Mouse (Mus musculus) layer of hippocampus, adult 11-12 months (tissue): Measurements from ENCODE around the gene Nr1h3.

ENCODE experiments used
- DNase-seq: peaks from one replicate; pipeline ENCODE4 v3.0.0; 2022; ENCODE audit warnings: low spot score

Gene Nr1h3

DNA sequence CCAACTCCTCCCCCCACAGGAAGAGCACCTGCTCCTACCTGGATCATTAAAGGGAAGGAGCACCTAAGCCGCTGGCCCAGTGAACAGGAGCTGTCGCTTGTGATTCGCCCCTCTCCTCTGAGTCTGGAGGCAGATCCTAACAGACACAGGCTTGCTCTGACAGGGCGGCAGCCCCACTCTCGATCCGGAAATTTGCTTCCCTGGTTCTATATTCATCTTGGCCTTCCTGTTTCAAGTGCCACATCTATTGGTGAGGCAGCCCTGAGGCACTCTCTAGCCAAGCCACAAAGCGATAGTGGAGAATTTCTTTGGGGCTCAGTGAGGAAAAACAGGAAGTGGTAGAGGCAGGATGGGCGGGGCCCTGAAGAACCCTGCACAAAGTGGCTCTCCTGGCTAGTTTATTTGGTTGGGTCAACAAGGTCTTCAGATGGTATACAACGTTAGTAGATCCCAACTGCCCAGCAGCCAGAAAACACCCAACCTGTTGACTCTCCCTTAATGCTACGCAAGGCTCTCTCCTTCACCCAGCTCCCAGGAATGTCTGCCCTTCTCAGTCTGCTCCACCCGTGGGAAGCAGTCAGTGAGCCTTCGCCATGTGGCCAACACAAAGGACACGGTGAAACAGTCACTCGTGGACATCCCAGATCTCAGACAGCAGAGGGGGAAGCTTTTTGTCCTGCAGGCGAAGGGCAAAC is 18.8 kb downstream of the Nr1h3 start, which contains the start of gene Madd:
Madd (minus strand) TSS at position 127 of the 695 bp plus-strand sequence.
- DNase-seq = peak; percentile 48

DNA sequence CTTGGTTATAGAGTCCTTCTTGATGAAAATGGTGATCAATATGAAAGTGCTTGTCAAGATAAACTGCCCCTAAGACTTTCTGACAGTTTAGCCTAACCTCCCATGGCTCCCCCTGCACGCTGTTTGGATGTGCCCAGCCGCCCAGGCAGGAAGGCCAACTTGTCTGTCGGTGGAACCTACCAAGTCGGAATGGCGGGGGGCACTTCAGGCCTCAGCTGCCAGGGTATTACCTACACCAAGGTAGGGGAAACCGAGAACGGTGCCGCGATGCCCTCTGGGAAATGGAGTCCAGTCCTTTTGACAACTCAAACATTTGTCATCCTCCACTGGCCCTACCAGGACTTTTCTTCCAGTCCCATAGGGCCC is 19.5 kb downstream of the Nr1h3 start:
- DNase-seq = peak; percentile 97

DNA sequence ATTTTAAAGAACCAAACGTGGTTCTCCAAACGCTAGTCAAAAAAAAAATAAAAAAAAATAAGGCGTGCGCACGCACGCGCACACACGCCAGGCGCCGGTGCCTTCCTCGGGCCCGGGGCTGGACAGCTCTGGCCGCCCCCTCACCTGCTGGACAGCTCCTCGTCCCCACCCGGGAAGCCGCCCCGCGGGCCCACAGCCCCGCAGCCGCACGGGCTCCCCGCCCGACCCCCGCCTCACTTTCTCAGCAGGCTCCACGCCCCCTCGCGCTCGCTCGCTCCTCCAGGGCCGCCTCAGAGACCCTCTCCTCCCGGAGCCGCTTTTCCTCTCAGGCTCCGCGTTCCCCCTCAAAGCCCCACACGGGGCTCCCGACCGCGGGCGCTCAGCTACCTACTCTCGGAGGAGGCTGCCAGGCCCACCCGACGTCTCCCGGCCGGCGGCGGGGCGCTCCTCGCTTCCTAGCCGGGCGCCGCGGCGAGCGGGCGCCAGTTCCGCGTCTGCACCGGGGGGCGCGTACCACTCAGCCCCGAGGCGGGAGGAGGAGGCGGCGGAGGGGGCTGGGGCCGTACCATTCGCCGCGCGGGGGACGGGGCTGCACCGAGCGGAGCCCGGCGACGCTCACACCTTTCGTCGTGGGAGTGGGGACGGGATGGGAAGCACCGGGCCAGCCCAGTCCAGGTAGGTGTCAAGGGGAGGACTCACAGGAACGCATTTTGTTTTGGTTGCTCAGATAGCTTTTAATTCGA is 20.1 kb downstream of the Nr1h3 start:
- peak; percentile 86 for DNase-seq

DNA sequence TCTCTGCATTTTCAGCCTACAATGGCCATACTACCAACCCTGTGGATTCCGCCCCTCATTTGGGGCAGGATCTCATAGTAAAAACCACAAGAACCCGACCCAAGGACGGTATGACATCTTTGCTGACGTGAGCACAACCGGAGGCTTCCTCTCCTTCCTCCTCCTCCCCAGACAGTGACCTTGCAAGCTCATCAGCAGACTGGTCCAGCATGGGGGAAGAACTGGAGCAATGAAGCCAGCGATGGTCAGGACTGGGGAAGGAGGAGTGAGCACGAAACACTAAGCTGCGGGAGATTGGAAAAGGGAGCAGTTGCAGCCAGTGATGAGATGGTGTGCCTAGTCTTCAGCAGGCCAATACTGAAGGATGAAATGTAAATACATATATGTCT is 20.6 kb downstream of the Nr1h3 start:
- peak; percentile 34 for DNase-seq

GRCm38 (mm10) chr2:91180706-91181105 is 21.9 kb downstream of the Nr1h3 start:
- DNase-seq = no peak

GRCm38 (mm10) chr2:91179825-91180224 is 22.8 kb downstream of the Nr1h3 start:
- DNase-seq = no peak

DNA sequence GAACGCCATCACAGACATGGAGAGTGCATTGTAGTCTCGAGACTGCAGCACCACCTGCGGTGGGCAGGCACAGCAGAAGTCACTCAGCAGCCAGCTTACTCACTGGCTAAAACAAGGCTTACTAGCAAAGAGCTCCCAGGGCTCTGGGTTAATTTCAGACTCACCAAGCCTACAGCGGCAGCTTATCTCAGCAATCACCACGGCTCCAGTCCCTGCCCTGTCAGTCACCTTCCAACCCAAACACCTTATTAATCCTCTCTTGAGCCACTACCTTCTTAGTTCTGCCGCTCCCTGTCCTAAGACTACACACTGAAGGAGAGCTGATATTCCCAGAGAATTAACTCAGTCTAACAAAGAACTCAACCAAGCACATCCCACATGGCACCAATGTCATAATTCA is 26.4 kb downstream of the Nr1h3 start:
- no peak for DNase-seq

- DNase-seq = no peak
These were observed 27.1 kb downstream of the Nr1h3 start for GRCm38 (mm10) chr2:91175490-91175889.

DNA sequence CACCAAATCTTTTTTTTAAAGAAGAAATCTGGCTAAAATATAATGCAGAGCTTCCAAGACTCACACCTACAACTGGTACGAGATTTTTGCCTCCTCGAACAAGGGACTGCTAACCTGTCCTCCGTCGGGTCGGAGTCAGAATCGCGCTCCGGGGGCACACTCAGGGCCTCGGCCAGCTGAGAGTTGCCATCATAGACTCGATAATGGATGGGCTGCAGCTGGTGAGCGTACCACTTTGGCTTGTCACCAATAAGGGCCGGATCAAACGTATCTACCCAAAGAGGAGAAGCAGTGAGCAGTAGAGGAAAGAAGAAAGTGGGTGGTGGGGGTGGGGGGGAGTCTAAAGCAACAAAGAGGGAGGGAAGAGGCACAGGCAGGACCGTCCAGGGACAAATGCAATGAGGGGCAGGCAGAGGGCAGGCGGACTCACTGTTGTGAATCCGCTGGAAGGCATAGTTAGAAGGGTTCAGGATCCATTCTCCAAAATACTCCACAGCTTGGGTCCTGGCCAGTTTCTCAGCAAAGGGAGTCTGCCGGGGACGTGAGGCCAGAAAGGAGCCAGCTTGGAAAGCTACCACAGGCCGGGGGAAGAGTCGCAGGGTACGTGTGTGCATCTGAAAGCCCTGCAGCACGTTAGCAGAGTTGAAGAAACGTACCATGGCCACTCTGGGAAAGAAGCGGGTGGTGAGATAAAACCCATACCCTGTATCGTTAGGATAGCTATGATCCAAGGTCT is 32.9 kb downstream of the Nr1h3 start:
- no peak for DNase-seq

DNA sequence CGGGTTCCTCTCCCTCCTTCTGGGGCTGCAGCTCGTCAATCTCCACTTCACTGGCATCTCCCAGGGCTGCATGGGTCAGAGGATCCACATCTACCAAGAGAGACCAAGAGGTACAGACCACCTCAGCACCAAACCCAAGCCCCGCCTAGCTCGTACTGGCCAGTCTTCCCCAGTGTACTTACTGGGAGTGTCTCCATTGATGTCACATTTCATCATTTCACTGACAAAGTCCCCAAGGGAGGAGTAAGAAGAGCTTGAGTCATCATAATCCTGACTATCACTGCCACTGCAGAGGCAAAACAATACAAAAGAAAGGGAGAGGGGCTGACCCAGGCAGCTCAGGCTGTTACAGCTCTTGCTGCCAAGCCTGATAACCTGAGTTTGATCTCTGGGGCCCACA is 35.0 kb downstream of the Nr1h3 start:
- DNase-seq = no peak

DNA sequence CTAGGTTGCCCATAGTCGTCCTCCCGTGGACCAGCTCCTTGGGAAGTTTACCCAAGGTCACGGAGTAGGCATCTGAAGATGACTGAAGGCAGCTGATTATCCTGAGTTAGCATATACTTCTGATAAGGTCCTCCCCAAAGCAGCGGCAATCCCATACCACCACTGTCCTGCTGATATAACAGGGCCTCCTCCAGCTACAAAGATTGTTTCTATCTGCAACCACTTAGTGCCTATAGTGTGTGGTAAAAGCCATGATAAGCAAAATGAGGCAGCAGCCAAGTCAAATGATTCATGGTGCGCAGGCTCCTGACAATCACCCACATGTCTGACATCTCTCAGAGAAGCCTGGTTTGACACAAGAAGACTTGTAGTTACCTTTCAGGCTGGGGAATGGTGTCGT is 37.6 kb downstream of the Nr1h3 start:
- no peak for DNase-seq

DNA sequence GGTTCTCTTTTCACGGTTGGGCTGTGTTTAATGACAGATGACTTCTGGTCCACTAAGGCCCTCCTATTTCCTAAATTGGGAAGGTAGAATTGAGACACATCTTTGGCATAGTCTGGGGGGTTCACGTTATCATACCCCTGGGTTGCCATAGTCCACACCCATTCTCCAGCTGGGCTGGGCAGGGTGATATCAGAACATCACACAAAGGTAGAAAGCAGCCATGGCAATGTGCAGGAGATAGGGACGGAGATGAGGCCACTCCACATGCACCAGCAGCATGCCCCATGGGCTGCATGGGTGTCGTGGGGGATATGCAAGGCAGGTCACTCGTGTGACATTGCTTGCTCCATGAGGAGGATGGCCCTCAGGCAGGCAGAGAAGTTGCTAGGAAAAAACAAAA is 39.1 kb downstream of the Nr1h3 start:
- DNase-seq = no peak

- no peak for DNase-seq
These were observed 39.7 kb downstream of the Nr1h3 start for GRCm38 (mm10) chr2:91162952-91163351.

GRCm38 (mm10) chr2:91160591-91160990 is 42.0 kb downstream of the Nr1h3 start:
- DNase-seq = no peak

- DNase-seq = no peak
These were observed 45.5 kb downstream of the Nr1h3 start for GRCm38 (mm10) chr2:91157002-91157752.

- no peak for DNase-seq
These were observed 48.5 kb downstream of the Nr1h3 start for GRCm38 (mm10) chr2:91154091-91154490.

DNA sequence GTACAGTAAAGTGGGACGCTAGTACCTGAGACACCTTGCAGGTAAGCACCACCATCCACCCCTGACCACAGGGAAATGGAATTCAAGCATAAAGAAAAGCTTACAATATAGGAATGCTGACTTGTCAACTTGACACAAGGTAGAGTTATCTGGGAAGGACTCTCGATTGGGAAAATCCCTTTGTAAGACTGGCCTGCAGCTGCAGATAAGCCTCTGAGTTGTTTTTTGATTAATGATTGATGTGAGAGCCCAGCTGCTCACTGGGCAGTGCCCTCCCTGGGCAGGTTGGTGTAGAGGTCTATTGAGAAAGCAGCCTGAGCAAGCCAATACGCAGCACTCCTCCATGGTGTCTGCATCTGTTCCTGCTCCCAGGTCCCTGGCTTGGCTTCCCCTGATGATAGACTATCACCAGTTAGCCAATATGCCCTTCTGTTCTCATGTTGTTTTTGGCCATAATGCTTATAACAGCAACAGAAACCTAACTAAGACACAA is 49.7 kb downstream of the Nr1h3 start:
- no peak for DNase-seq

GRCm38 (mm10) chr2:91151331-91151730 is 51.3 kb downstream of the Nr1h3 start:
- no peak for DNase-seq

DNA sequence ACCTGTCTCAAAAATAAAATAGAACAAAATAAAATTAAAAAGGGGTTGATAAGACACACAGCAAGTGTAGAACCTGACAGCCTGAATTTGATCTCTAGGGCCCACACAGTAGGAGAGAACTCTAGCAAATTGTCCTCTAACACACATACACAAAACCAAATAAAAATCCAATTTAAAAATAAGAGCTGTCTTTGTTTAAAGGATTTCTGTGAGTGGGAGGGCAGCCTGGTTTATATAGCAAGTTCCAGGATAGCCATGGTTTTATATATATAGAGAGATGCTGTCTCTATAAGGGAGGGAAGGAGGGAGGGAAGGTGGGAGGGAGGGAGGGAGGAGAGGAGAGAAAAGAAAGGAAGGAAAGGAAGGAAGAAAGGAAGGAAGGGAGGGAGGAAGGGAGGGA is 54.5 kb downstream of the Nr1h3 start:
- no peak for DNase-seq

DNA sequence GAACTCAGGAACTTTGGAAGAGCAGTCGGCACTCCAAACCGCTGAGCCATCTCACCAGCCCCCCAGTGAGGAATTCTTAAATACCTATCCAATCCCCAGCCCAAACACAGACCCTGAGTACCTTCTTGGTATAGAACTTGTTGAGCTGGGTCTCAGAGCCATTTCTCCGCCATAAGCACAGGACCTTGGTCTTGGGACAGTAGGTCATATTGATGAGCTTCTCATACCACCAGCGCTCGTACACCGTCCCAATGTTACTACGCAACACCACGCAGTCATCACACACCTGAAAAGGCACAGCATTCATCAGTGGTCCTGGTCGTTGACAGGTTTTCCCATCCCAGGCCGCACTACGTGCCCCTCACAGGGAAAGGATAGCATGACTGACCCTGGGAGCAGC is 59.2 kb downstream of the Nr1h3 start:
- DNase-seq = no peak

GRCm38 (mm10) chr2:91142920-91143319 is 59.7 kb downstream of the Nr1h3 start:
- DNase-seq = no peak

DNA sequence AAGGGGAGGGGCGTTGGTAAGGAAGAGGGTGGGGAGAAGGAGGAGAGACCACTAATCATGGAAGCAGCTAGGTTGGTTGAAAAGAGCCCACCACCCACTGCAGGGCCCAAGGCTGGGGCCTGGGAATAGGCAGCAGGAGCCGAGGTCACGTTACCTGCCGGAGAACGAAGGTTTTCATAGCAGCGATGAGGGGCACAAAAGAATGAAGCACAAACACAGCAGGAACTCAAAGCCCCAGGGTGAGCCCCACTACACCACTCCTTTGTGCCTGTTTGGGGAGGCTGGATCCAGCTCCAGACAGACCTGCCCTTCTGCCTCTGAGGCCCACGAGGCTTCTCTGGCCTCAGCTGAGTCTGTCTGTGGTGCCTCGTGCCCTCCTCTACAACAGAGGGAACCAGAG is 62.9 kb downstream of the Nr1h3 start:
- DNase-seq = no peak
